Mouse (Mus musculus) cerebellum, adult 2 months (tissue): ENCODE data around the gene Prelid1. TPM values are rescaled to one million over a fixed set of nuclear protein-coding genes. Genes with fewer than 3 reads are reported as not detected.

Experiments used
- DNase-seq, 2 experiments: peaks; one replicate each; pipeline ENCODE4 v3.0.0; 2021
- H3K27ac ChIP-seq: fragments of 200-500 bp; 2 replicates; pipeline ENCODE4 v1.5.1; 2012; ENCODE audit warnings: low read length, control low read depth, inconsistent platforms; ENCODE audit not compliant: insufficient read depth
- H3K27me3 ChIP-seq: fragments of 200-500 bp; 2 replicates; pipeline ENCODE4 v1.6.1; 2012; ENCODE audit warnings: inconsistent platforms, mild to moderate bottlenecking, low read length, moderate library complexity; ENCODE audit not compliant: control insufficient read depth, insufficient read depth
- H3K4me1 ChIP-seq: fragments of 200-500 bp; 2 replicates; pipeline ENCODE4 v1.6.1; 2011; ENCODE audit warnings: low read length; ENCODE audit not compliant: control insufficient read depth, insufficient read depth
- H3K4me3 ChIP-seq: fragments of 200-500 bp; replicated peaks from 2 replicates; pipeline ENCODE3; 2011; ENCODE audit warnings: mild to moderate bottlenecking, low read depth, low read length, control low read depth; ENCODE audit not compliant: insufficient read depth
- CTCF ChIP-seq: fragments of 200-500 bp; IDR thresholded peaks from 2 replicates; pipeline ENCODE4 v1.5.1; 2011; ENCODE audit warnings: low read depth, mild to moderate bottlenecking, control low read depth, low read length, moderate library complexity, borderline replicate concordance; ENCODE audit not compliant: insufficient read depth
- POLR2A ChIP-seq: fragments of 200-500 bp; IDR thresholded peaks from 2 replicates; pipeline ENCODE4 v1.6.1; 2011; ENCODE audit warnings: low read length, control low read depth, borderline replicate concordance; ENCODE audit not compliant: insufficient read depth
- WGBS: fragments of 180-500 bp; shearing (Covaris S2); methylation state at CpG from one replicate; pipeline ENCODE4 v1.1.7; 2018; 5-methylcytosine and 5-hydroxymethylcytosine counted together
- polyA plus RNA-seq: library from polyadenylated mRNA; depleted of rRNA; stranded (reverse); fragments of >200 nt; gene quantifications from 2 replicates; pipeline ENCODE4 v1.2.3, GENCODE M21; 2012

Prelid1 gene
- polyA plus RNA-seq, 1 experiment = 191 TPM

- Histone ChIP-seq H3K27ac (no peak overlapping the region), H3K4me3 (no peak overlapping the region), H3K4me1 (peaks cover 3% of the 10 kb centered on the region; the same call in 1 of the 2 replicates), H3K27me3 (no peaks in the 10 kb centered on the region)
- no peak for DNase-seq
- 57% methylated on average over 10 of the region's 10 CpGs for WGBS
- TF ChIP-seq CTCF (no peak), POLR2A (no peak)
Measured at GRCm38 (mm10) chr13:55337341-55337975, 17.2 kb downstream of the Prelid1 start.

GRCm38 (mm10) chr13:55338131-55339054 is 18.1 kb downstream of the Prelid1 start:
- Histone ChIP-seq H3K27ac (no peak overlapping the region), H3K4me1 (peaks cover 3% of the 10 kb centered on the region; the same call in 1 of the 2 replicates)

GRCm38 (mm10) chr13:55339259-55339658 is 19.0 kb downstream of the Prelid1 start:
- 9% methylated on average over 2 of the region's 2 CpGs for whole genome bisulfite sequencing
- Histone ChIP-seq H3K27me3 (no peaks in the 10 kb centered on the region), H3K4me3 (no peak overlapping the region), H3K27ac (no peak overlapping the region), H3K4me1 (peaks cover 3% of the 10 kb centered on the region; the same call in 1 of the 2 replicates)
- no peak for DNase-seq
- no peak for TF ChIP-seq CTCF
- no peak for TF ChIP-seq POLR2A

More at GRCm38 (mm10) chr13:55338131-55339054, 18.1 kb downstream of the Prelid1 start:
- DNase-seq = no peak
- H3K4me3 ChIP-seq = no peak overlapping the region
- 25% methylated on average over 12 of the region's 12 CpGs for WGBS
- no peak for TF ChIP-seq POLR2A
- TF ChIP-seq CTCF = no peak
- no peaks in the 10 kb centered on the region for H3K27me3 ChIP-seq

- Histone ChIP-seq H3K4me3 (no peak overlapping the region), H3K27ac (no peak overlapping the region), H3K27me3 (no peaks in the 10 kb centered on the region), H3K4me1 (peaks cover 3% of the 10 kb centered on the region; the same call in 1 of the 2 replicates)
- DNase-seq = no peak
- TF ChIP-seq POLR2A (no peak), CTCF (no peak)
- 45% methylated on average over 11 of the region's 11 CpGs for WGBS
Measured at GRCm38 (mm10) chr13:55342469-55342868, 22.2 kb downstream of the Prelid1 start.

GRCm38 (mm10) chr13:55344286-55344685 is 24.0 kb downstream of the Prelid1 start:
- H3K4me3 ChIP-seq = no peak overlapping the region
- no peaks in the 10 kb centered on the region for H3K27me3 ChIP-seq
- no peaks in the 10 kb centered on the region for H3K4me1 ChIP-seq
- TF ChIP-seq POLR2A (no peak), CTCF (no peak)
- no peak for DNase-seq
- H3K27ac ChIP-seq = no peak overlapping the region
- 89% methylated on average over 7 of the region's 7 CpGs for WGBS

GRCm38 (mm10) chr13:55346745-55347144 is 26.4 kb downstream of the Prelid1 start:
- Histone ChIP-seq H3K27me3 (no peaks in the 10 kb centered on the region), H3K27ac (no peak overlapping the region), H3K4me3 (no peak overlapping the region), H3K4me1 (no peaks in the 10 kb centered on the region)
- TF ChIP-seq CTCF = no peak
- no peak for TF ChIP-seq POLR2A
- 80% methylated on average over 11 of the region's 11 CpGs for WGBS
- DNase-seq = no peak

GRCm38 (mm10) chr13:55361145-55361544 is 40.8 kb downstream of the Prelid1 start:
- no peak overlapping the region for H3K4me3 ChIP-seq
- H3K4me1 ChIP-seq = peaks cover 5% of the 10 kb centered on the region
- no peaks in the 10 kb centered on the region for H3K27me3 ChIP-seq
- no peak overlapping the region for H3K27ac ChIP-seq
- no peak for TF ChIP-seq POLR2A
- no peak for TF ChIP-seq CTCF
- DNase-seq = no peak

GRCm38 (mm10) chr13:55361974-55362452 is 41.7 kb downstream of the Prelid1 start:
- TF ChIP-seq CTCF (no peak), POLR2A (no peak)
- Histone ChIP-seq H3K4me1 (peaks cover 5% of the 10 kb centered on the region), H3K4me3 (peak overlapping the region; percentile 91), H3K27me3 (no peaks in the 10 kb centered on the region), H3K27ac (peak overlapping the region; percentile 60)
- DNase-seq = no peak
- 1% methylated on average over 32 of the region's 32 CpGs for WGBS
